Mouse (Mus musculus) liver, embryonic 14.5 days (tissue): ENCODE results near the gene Pdia4.
"Not testable (repeated sequence)": the region's sequence is repeated elsewhere in the genome, so short reads cannot be mapped to it uniquely, and the experiment has no call there.

Experiments
- CTCF ChIP-seq: IDR thresholded peaks from 2 replicates; pipeline ENCODE4 v1.5.1; 2016; ENCODE audit warnings: antibody characterized with exemption, low read depth, control low read depth
- EP300 ChIP-seq: IDR thresholded peaks from 2 replicates; pipeline ENCODE4 v1.6.1; 2016; ENCODE audit warnings: antibody characterized with exemption, low read depth

- TF ChIP-seq EP300, CTCF: not testable (repeated sequence)
Measured at GRCm38 (mm10) chr6:47771113-47771512, 42.1 kb downstream of the Pdia4 start.
